Mouse (Mus musculus) limb, embryonic 10.5 days (tissue): ENCODE data around the gene Slc9a3r2. TPM values are rescaled to one million over a fixed set of nuclear protein-coding genes. Genes with fewer than 3 reads are reported as not detected.
"Not testable (repeated sequence)": the region's sequence is repeated elsewhere in the genome, so short reads cannot be mapped to it uniquely, and the experiment has no call there.

ENCODE experiments used
- DNase-seq: peaks from one replicate; pipeline ENCODE4 v3.0.0-alpha.2; 2017; ENCODE audit warnings: low spot score
- H3K27ac ChIP-seq: fragments of 300-500 bp; sonication (generic); 2 replicates; pipeline ENCODE4 v1.5.1; 2016; ENCODE audit warnings: mild to moderate bottlenecking
- H3K27me3 ChIP-seq: fragments of 300-500 bp; sonication (generic); 2 replicates; pipeline ENCODE4 v1.6.1; 2016; ENCODE audit warnings: low read depth, mild to moderate bottlenecking; ENCODE audit not compliant: poor library complexity, severe bottlenecking
- H3K36me3 ChIP-seq: fragments of 300-500 bp; sonication (generic); 2 replicates; pipeline ENCODE4 v1.6.1; 2016; ENCODE audit warnings: mild to moderate bottlenecking, moderate library complexity
- H3K4me1 ChIP-seq: fragments of 300-500 bp; sonication (generic); 2 replicates; pipeline ENCODE4 v1.6.1; 2016
- H3K4me3 ChIP-seq: fragments of 300-500 bp; sonication (generic); 2 replicates; pipeline ENCODE4 v1.5.1; 2016; ENCODE audit warnings: mild to moderate bottlenecking, moderate library complexity
- H3K9me3 ChIP-seq: fragments of 300-500 bp; sonication (generic); replicated peaks from 2 replicates; pipeline ENCODE4 v1.6.1; 2016; ENCODE audit warnings: mild to moderate bottlenecking
- WGBS: fragments of 180-500 bp; shearing (Covaris S2); methylation state at CpG from one replicate; pipeline ENCODE4 v1.1.7; 2016; 5-methylcytosine and 5-hydroxymethylcytosine counted together
- polyA plus RNA-seq: library from polyadenylated mRNA; unstranded; fragments of >200 nt; fragmentation: Nextera tagmentation; extraction: Ambion mirVana; gene quantifications from 2 replicates; pipeline ENCODE4 v1.2.1, GENCODE M21; 2016

Slc9a3r2 gene
- polyA plus RNA-seq, 1 experiment from 2014 or later, result 57.1 TPM

- H3K27me3 ChIP-seq, result no peaks in the 10 kb centered on the region
- no peak overlapping the region for H3K4me3 ChIP-seq
- no peak overlapping the region for H3K27ac ChIP-seq
- H3K4me1 ChIP-seq, result peaks cover 21% of the 10 kb centered on the region
- WGBS, result 89% methylated on average over 24 of the region's 24 CpGs
- no peaks in the 10 kb centered on the region for H3K9me3 ChIP-seq
- no peak for DNase-seq
- peaks cover 80% of the 10 kb centered on the region for H3K36me3 ChIP-seq
Observed at GRCm38 (mm10) chr17:24677500-24678080, 27.5 kb upstream of the Slc9a3r2 start.

GRCm38 (mm10) chr17:24676877-24677276, 26.8 kb upstream of the Slc9a3r2 start:
- peaks cover 73% of the 10 kb centered on the region for H3K36me3 ChIP-seq
- H3K27me3 ChIP-seq, result no peaks in the 10 kb centered on the region
- H3K9me3 ChIP-seq, result no peaks in the 10 kb centered on the region
- DNase-seq, result no peak
- no peak overlapping the region for H3K4me3 ChIP-seq
- 97% methylated on average over 5 of the region's 5 CpGs for whole genome bisulfite sequencing
- peaks cover 28% of the 10 kb centered on the region for H3K4me1 ChIP-seq
- H3K27ac ChIP-seq, result no peak overlapping the region

GRCm38 (mm10) chr17:24676187-24676586, 26.1 kb upstream of the Slc9a3r2 start:
- H3K27ac ChIP-seq, result no peak overlapping the region
- no peak overlapping the region for H3K4me3 ChIP-seq
- peak; percentile 77 for DNase-seq
- 80% methylated on average over 2 of the region's 2 CpGs for WGBS
- peaks cover 66% of the 10 kb centered on the region for H3K36me3 ChIP-seq
- H3K27me3 ChIP-seq, result no peaks in the 10 kb centered on the region
- H3K9me3 ChIP-seq, result no peaks in the 10 kb centered on the region
- peaks cover 35% of the 10 kb centered on the region for H3K4me1 ChIP-seq

GRCm38 (mm10) chr17:24674277-24674676, 24.1 kb upstream of the Slc9a3r2 start:
- DNase-seq, result no peak
- Histone ChIP-seq H3K27ac (no peak overlapping the region), H3K4me1 (peaks cover 53% of the 10 kb centered on the region), H3K36me3 (peaks cover 47% of the 10 kb centered on the region), H3K9me3 (no peaks in the 10 kb centered on the region), H3K4me3 (no peak overlapping the region), H3K27me3 (no peaks in the 10 kb centered on the region)
- 91% methylated on average over 7 of the region's 7 CpGs for WGBS

GRCm38 (mm10) chr17:24672141-24672540, 22.0 kb upstream of the Slc9a3r2 start:
- Histone ChIP-seq H3K4me1 (peaks cover 62% of the 10 kb centered on the region), H3K4me3 (peak overlapping the region; percentile 99; the same call in 1 of the 2 replicates), H3K9me3 (no peaks in the 10 kb centered on the region), H3K27ac (no peak overlapping the region), H3K27me3 (no peaks in the 10 kb centered on the region), H3K36me3 (peaks cover 25% of the 10 kb centered on the region)
- DNase-seq, result no peak
- 25% methylated on average over 5 of the region's 5 CpGs for WGBS

- Histone ChIP-seq H3K4me1 (peaks cover 62% of the 10 kb centered on the region), H3K4me3 (peak overlapping the region; percentile 99; the same call in 1 of the 2 replicates), H3K9me3 (no peaks in the 10 kb centered on the region), H3K27me3 (no peaks in the 10 kb centered on the region), H3K36me3 (peaks cover 17% of the 10 kb centered on the region), H3K27ac (no peak overlapping the region)
- DNase-seq, result no peak
- 78% methylated on average over 5 of the region's 5 CpGs for WGBS
Observed at GRCm38 (mm10) chr17:24671346-24671745, 21.2 kb upstream of the Slc9a3r2 start.

GRCm38 (mm10) chr17:24670246-24670844, 20.2 kb upstream of the Slc9a3r2 start:
- Histone ChIP-seq H3K4me3 (peak overlapping the region; percentile 99), H3K27me3 (no peaks in the 10 kb centered on the region), H3K9me3 (no peaks in the 10 kb centered on the region), H3K27ac (peak overlapping the region; percentile 95), H3K36me3 (peaks cover 16% of the 10 kb centered on the region), H3K4me1 (peaks cover 58% of the 10 kb centered on the region)
- 15% methylated on average over 8 of the region's 8 CpGs for WGBS
- no peak for DNase-seq

GRCm38 (mm10) chr17:24669545-24670245, 19.6 kb upstream of the Slc9a3r2 start, which contains the start of gene Zfp598:
Gene Zfp598 (plus strand): TSS chr17:24669687.
- H3K4me3 ChIP-seq, result peak within 1 kb of the TSS; percentile 99
- H3K4me1 ChIP-seq, result peaks cover 56% of the 10 kb centered on the region
- DNase-seq, result peak; percentile 98
- H3K36me3 ChIP-seq, result peaks cover 16% of the 10 kb centered on the region
- H3K27me3 ChIP-seq, result no peaks in the 10 kb centered on the region
- WGBS, result under 1% methylated on average over 80 of the region's 80 CpGs
- peak within 1 kb of the TSS; percentile 95 for H3K27ac ChIP-seq
- H3K9me3 ChIP-seq, result no peaks in the 10 kb centered on the region

- 10% methylated on average over 15 of the region's 15 CpGs for WGBS
- Histone ChIP-seq H3K27ac (peak overlapping the region; percentile 95), H3K4me1 (peaks cover 51% of the 10 kb centered on the region)
Observed at GRCm38 (mm10) chr17:24669214-24669544, 19.1 kb upstream of the Slc9a3r2 start.

GRCm38 (mm10) chr17:24667416-24667815, 17.3 kb upstream of the Slc9a3r2 start:
- peak; percentile 55 for DNase-seq
- Histone ChIP-seq H3K9me3 (no peaks in the 10 kb centered on the region), H3K27ac (no peak overlapping the region), H3K36me3 (no peaks in the 10 kb centered on the region), H3K4me1 (peaks cover 39% of the 10 kb centered on the region), H3K27me3 (no peaks in the 10 kb centered on the region), H3K4me3 (no peak overlapping the region)
- 24% methylated on average over 6 of the region's 6 CpGs for WGBS

More at GRCm38 (mm10) chr17:24669214-24669544, 19.1 kb upstream of the Slc9a3r2 start:
- DNase-seq, H3K9me3 ChIP-seq, H3K27me3 ChIP-seq: not testable (repeated sequence)
- peaks cover 13% of the 10 kb centered on the region for H3K36me3 ChIP-seq
- peak overlapping the region; percentile 99 for H3K4me3 ChIP-seq

- H3K27ac ChIP-seq, H3K9me3 ChIP-seq, H3K4me3 ChIP-seq, H3K27me3 ChIP-seq, DNase-seq, H3K36me3 ChIP-seq: not testable (repeated sequence)
- peaks cover 35% of the 10 kb centered on the region for H3K4me1 ChIP-seq
- WGBS, result 69% methylated on average over 7 of the region's 7 CpGs
Observed at GRCm38 (mm10) chr17:24667011-24667410, 16.9 kb upstream of the Slc9a3r2 start.

- H3K4me3 ChIP-seq, result peak within 1 kb of the TSS; percentile 57
- H3K4me1 ChIP-seq, result peaks cover 24% of the 10 kb centered on the region
- peak; percentile 65 for DNase-seq
- H3K9me3 ChIP-seq, result no peaks in the 10 kb centered on the region
- no peaks in the 10 kb centered on the region for H3K36me3 ChIP-seq
- peak within 1 kb of the TSS; percentile 42; the same call in 1 of the 2 replicates for H3K27ac ChIP-seq
- 2% methylated on average over 47 of the region's 47 CpGs for WGBS
- H3K27me3 ChIP-seq, result peaks cover 54% of the 10 kb centered on the region
Observed at GRCm38 (mm10) chr17:24658017-24658758, 8.1 kb upstream of the Slc9a3r2 start, which contains the start of gene Npw. Gene Npw (minus strand): TSS chr17:24658457.
